Mouse (Mus musculus) myocyte (in vitro differentiated cells): ENCODE measurements around the gene Tmx2. TPM values are rescaled to one million over a fixed set of nuclear protein-coding genes. Genes with fewer than 3 reads are reported as not detected.
A peak's percentile ranks its signal among the peaks of the same experiment; 100 is the strongest.

Source experiments
- H3K27me3 ChIP-seq: one replicate; pipeline ENCODE4 v1.6.1; 2011; ENCODE audit not compliant: control insufficient read depth, insufficient read depth, insufficient read length
- H3K36me3 ChIP-seq: one replicate; pipeline ENCODE4 v1.6.1; 2011; ENCODE audit not compliant: control insufficient read depth, insufficient read depth
- H3K4me2 ChIP-seq: one replicate; pipeline ENCODE4 v1.6.1; 2011; ENCODE audit warnings: low read depth, control low read depth
- H3K4me3 ChIP-seq: one replicate; pipeline ENCODE4 v1.5.1; 2011; ENCODE audit warnings: mild to moderate bottlenecking, control low read depth, moderate library complexity
- H3K79me2 ChIP-seq: one replicate; pipeline ENCODE4 v1.6.1; 2011; ENCODE audit not compliant: control insufficient read depth, insufficient read depth
- H3ac ChIP-seq: one replicate; pipeline ENCODE4 v1.6.1; 2011; ENCODE audit not compliant: control insufficient read depth, insufficient read length
- CEBPB ChIP-seq: IDR thresholded peaks from 2 replicates; pipeline ENCODE4 v1.6.1; 2011; ENCODE audit warnings: mild to moderate bottlenecking, moderate library complexity; ENCODE audit not compliant: poor library complexity, insufficient read depth, severe bottlenecking
- E2F4 ChIP-seq: IDR thresholded peaks from one replicate; pipeline ENCODE4 v1.6.1; 2011; ENCODE audit warnings: mild to moderate bottlenecking, control low read depth, moderate library complexity; ENCODE audit not compliant: insufficient read depth
- MAX ChIP-seq: IDR thresholded peaks from one replicate; pipeline ENCODE4 v1.6.1; 2011; ENCODE audit warnings: low read depth, mild to moderate bottlenecking, control low read depth
- MYOD1 ChIP-seq, 3 experiments: IDR thresholded peaks; one replicate each; pipeline ENCODE4 v1.6.1; 2011; ENCODE audit warnings: control low read depth in 2 of 3, low read depth in 2 of 3, mild to moderate bottlenecking in 2 of 3, moderate library complexity in 1 of 3; ENCODE audit not compliant: insufficient read length in 2 of 3, control insufficient read depth in 1 of 3
- MYOG ChIP-seq, 3 experiments: IDR thresholded peaks; one replicate each; pipeline ENCODE4 v1.6.1; 2011; ENCODE audit warnings: control low read depth in 2 of 3, low read depth in 2 of 3, mild to moderate bottlenecking in 2 of 3; ENCODE audit not compliant: insufficient read length in 2 of 3, control insufficient read depth in 1 of 3, insufficient read depth in 1 of 3
- POLR2A ChIP-seq: IDR thresholded peaks from one replicate; pipeline ENCODE4 v1.6.1; 2011; ENCODE audit warnings: low read depth, mild to moderate bottlenecking, control low read depth, moderate library complexity; ENCODE audit not compliant: insufficient read length
- POLR2AphosphoS2 ChIP-seq: IDR thresholded peaks from one replicate; pipeline ENCODE4 v1.6.1; 2011; ENCODE audit warnings: low read depth, control low read depth; ENCODE audit not compliant: insufficient read length
- REST ChIP-seq: IDR thresholded peaks from one replicate; pipeline ENCODE4 v1.6.1; 2011; ENCODE audit warnings: mild to moderate bottlenecking, control low read depth, moderate library complexity; ENCODE audit not compliant: insufficient read depth, insufficient read length
- SRF ChIP-seq: IDR thresholded peaks from one replicate; pipeline ENCODE4 v1.6.1; 2011; ENCODE audit warnings: low read depth; ENCODE audit not compliant: control insufficient read depth, insufficient read length
- TCF12 ChIP-seq: IDR thresholded peaks from one replicate; pipeline ENCODE4 v1.6.1; 2011; ENCODE audit warnings: mild to moderate bottlenecking, control low read depth; ENCODE audit not compliant: poor library complexity, insufficient read depth, severe bottlenecking
- TCF3 ChIP-seq: IDR thresholded peaks from one replicate; pipeline ENCODE4 v1.6.1; 2011; ENCODE audit warnings: low read depth, control low read depth; ENCODE audit not compliant: insufficient read length
- USF1 ChIP-seq: IDR thresholded peaks from one replicate; pipeline ENCODE4 v1.6.1; 2011; ENCODE audit warnings: low read depth, mild to moderate bottlenecking, control low read depth, moderate library complexity
- polyA plus RNA-seq: library from polyadenylated mRNA; unstranded; fragments of >200 nt; fragmentation: generic; extraction: Trizol; gene quantifications from one replicate; pipeline ENCODE4 v1.2.1, GENCODE M21; 2012; ENCODE audit warnings: missing spikeins

The Tmx2 gene
- polyA plus RNA-seq, 1 experiment = 113 TPM

DNA sequence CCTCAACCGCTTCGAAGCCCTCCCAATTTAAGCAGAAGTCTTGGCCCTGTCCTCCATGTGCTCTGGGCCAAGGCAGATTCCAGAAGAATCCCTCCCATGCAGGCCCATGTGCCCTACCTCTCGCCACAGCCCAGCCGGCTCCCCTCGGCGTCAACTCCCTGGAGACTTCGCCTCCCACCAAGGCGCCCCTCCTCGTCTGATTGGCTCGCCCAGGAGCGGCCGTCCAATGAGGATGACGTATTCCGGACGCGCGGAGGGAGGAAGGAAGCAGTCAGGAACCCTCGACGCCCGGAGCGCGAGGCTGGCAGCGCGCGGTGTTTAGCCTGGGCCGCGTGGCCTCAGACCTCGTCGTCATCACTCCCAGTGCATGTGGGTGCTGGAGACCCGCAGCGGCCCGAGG is 20.1 kb downstream of the Tmx2 start, which contains the start of gene Btbd18:
TSS of gene Btbd18 (plus strand) at position 274 of the 400 bp plus-strand sequence.
- H3ac ChIP-seq = no peak within 1 kb of the TSS
- TF ChIP-seq MYOD1 (IDR thresholded peaks at IDR 0.05; ENCODE audit: control insufficient read depth in 1 of 3, insufficient read length in 2 of 3, low read depth in 2 of 3) = no peak
- no peak for TF ChIP-seq REST
- TF ChIP-seq TCF12 = no peak
- no peak for TF ChIP-seq MAX
- TF ChIP-seq SRF = no peak
- no peak for TF ChIP-seq POLR2AphosphoS2
- TF ChIP-seq E2F4 = no peak
- TF ChIP-seq TCF3 = no peak
- TF ChIP-seq MYOG (IDR thresholded peaks at IDR 0.05; ENCODE audit: control insufficient read depth in 1 of 3, insufficient read depth in 1 of 3, insufficient read length in 2 of 3, low read depth in 2 of 3) = no peak
- TF ChIP-seq USF1 = no peak
- TF ChIP-seq POLR2A = no peak
- TF ChIP-seq CEBPB = no peak
- no peaks in the 10 kb centered on the region for H3K79me2 ChIP-seq
- H3K4me2 ChIP-seq = no peak within 1 kb of the TSS
- no peaks in the 10 kb centered on the region for H3K27me3 ChIP-seq
- H3K36me3 ChIP-seq = no peaks in the 10 kb centered on the region
- no peak within 1 kb of the TSS for H3K4me3 ChIP-seq

DNA sequence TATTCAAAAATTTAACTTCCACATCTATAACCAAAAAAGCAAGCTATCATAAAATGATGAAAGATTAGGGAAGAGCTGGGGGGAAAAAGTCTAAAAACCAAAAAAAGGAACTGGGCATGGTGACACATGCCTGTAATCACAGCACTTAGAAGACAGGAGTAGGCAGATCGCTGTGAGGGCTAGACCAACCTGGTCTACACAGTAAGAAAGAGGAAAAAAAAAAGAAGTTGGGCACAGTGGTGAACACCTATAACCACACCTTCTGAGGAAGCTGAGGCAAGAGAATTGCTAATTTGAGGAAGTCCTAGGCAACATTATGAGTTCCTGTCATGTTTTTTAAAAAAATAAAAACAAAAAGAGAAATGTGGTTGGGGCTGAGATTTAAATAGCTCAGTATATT is 23.1 kb downstream of the Tmx2 start:
- Histone ChIP-seq H3ac (no peak overlapping the region), H3K4me3 (no peak overlapping the region), H3K4me2 (no peak overlapping the region), H3K27me3 (no peaks in the 10 kb centered on the region), H3K79me2 (no peaks in the 10 kb centered on the region), H3K36me3 (no peaks in the 10 kb centered on the region)
- TF ChIP-seq POLR2AphosphoS2 (no peak), SRF (no peak), TCF12 (no peak)

DNA sequence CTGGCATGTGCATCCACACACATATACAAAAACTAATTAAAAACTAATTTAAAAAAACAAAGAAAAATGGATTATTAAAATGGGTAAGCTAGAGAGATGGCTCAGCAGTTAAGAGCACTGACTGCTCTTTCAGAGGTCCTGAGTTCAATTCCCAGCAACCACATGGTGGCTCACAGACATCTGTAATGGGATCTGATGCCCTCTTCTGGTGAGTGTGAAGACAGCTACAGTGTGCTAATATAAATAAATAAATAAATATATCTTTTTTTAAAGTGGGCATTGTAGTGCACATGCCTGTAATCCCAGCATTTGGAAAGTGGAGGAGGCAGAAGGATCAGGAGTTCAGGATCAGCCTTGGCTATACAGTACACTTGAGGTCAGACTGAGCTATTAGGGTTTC is 25.6 kb downstream of the Tmx2 start:
- TF ChIP-seq POLR2A (no peak), MAX (no peak), MYOG (IDR thresholded peaks at IDR 0.05; ENCODE audit: control insufficient read depth in 1 of 3, insufficient read depth in 1 of 3, insufficient read length in 2 of 3, low read depth in 2 of 3) (no peak), USF1 (no peak), TCF3 (no peak), CEBPB (no peak), REST (no peak), E2F4 (no peak), SRF (no peak), POLR2AphosphoS2 (no peak), TCF12 (no peak), MYOD1 (IDR thresholded peaks at IDR 0.05; ENCODE audit: control insufficient read depth in 1 of 3, insufficient read length in 2 of 3, low read depth in 2 of 3) (no peak)
- Histone ChIP-seq H3K4me3 (no peak overlapping the region), H3K4me2 (no peak overlapping the region), H3K36me3 (no peaks in the 10 kb centered on the region), H3ac (no peak overlapping the region), H3K79me2 (peaks cover 19% of the 10 kb centered on the region), H3K27me3 (no peaks in the 10 kb centered on the region)

DNA sequence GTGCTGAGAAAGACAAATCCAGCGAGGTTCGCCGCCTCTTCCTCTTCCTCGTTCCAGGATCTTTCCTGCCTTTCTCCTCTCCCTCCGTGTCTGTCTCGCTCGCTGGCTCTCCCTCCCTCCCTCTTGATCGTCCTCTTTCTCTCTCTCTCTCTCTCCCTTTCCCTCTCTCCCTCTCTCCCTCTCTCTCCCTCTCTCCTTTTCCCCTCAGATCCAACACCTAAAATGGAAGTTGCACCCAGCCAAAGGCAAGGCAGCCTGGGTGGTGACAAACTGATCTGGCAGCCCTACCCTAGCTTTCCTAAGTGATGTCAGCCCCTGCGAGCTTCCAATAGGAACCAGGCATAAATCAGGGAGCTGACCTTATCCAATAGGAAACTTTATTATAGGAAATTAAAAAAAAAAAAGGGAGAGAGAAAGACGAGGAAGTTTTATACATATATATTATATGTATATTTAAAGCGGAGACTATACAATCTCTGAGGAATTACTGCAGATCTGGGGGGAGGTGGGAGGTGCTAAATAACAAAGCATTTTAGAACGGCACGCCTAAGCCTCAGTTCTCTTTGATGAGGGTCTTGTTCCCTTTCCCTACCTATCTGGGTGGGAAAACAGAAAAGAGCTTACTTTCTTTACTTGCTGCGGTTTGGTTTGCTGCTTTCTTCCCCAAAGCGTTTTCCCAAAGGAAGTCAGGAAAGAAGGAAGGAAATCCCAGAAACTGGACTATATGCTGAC is 28.3 kb downstream of the Tmx2 start, which contains the start of gene Ctnnd1:
TSS of gene Ctnnd1 (minus strand) at position 302 of the 732 bp plus-strand sequence.
- Histone ChIP-seq H3ac (peak within 1 kb of the TSS; percentile 14), H3K4me2 (peak within 1 kb of the TSS; percentile 99), H3K79me2 (peaks cover 47% of the 10 kb centered on the region), H3K27me3 (no peaks in the 10 kb centered on the region), H3K36me3 (no peaks in the 10 kb centered on the region), H3K4me3 (peak within 1 kb of the TSS; percentile 82)
- TF ChIP-seq POLR2A (peak; percentile 72), MAX (no peak), MYOG (IDR thresholded peaks at IDR 0.05; ENCODE audit: control insufficient read depth in 1 of 3, insufficient read depth in 1 of 3, insufficient read length in 2 of 3, low read depth in 2 of 3) (no peak), USF1 (no peak), REST (no peak), SRF (peak; percentile 86), POLR2AphosphoS2 (peak; percentile 78)

DNA sequence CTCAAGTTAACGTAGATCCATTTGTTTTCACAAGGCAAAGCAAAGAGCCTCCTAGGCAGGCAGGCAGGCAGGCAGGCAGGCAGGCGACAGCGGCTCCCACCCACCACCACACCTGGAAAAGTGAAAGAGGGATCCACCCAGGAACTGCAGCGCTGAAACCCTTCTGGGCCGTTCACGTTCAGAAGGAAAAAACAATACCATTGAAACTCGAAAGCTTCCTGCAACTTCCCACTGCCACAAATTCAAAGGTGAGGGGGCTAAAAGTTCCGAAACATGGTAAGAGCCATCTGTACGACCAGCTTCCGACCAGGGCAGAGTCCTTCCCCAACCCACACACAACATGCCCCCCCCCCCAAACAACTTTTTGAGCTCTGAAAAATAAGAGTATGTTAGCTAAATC is 29.3 kb downstream of the Tmx2 start:
- Histone ChIP-seq H3K4me3 (peak overlapping the region; percentile 82), H3K27me3 (no peaks in the 10 kb centered on the region), H3ac (peak overlapping the region; percentile 14), H3K79me2 (peaks cover 56% of the 10 kb centered on the region), H3K4me2 (peak overlapping the region; percentile 78), H3K36me3 (no peaks in the 10 kb centered on the region)
- TF ChIP-seq SRF (no peak), TCF12 (no peak), POLR2A (no peak), MAX (no peak), E2F4 (no peak), MYOD1 (IDR thresholded peaks at IDR 0.05; ENCODE audit: control insufficient read depth in 1 of 3, insufficient read length in 2 of 3, low read depth in 2 of 3) (no peak), TCF3 (no peak), CEBPB (no peak), REST (no peak), MYOG (IDR thresholded peaks at IDR 0.05; ENCODE audit: control insufficient read depth in 1 of 3, insufficient read depth in 1 of 3, insufficient read length in 2 of 3, low read depth in 2 of 3) (no peak), USF1 (no peak), POLR2AphosphoS2 (no peak)
